In the genomic region with DNA sequence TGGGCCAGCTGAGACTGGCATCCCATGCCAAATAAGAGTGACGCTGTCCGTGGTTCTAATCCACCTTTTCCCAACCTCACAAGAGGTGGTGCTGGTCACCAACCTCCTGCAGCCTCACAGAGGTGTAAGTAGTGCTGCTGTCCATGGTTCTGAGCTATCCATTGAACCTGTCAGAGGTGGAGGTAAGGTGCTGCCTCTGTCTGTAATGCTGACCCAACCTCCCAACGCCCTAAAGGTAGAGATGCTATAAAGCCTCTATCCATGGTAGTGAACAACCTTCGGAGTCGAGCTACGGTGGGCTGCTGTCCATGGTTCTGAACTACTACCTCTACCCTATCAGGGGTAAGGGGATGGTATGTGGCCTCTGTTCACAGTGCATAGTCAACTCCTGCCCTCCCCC, we compare ENCODE assay signal across 8 mouse cellular contexts.
DNase-seq lines count a peak whose midpoint lies in the region.

No protein-coding gene starts in this region.

- DNase-seq in ovary, postnatal 36 days (ENCODE audit: low spot score): peak; percentile 5
- DNase-seq in ovary, adult 18-20 months (ENCODE audit: low spot score): no peak
- DNase-seq in embryo, embryonic 11 days: peak; percentile 80
- DNase-seq in kidney, postnatal 14 days: peak; percentile 58
- DNase-seq in testis, postnatal 10 days (ENCODE audit: low spot score): peak; percentile 69
- no peak for DNase-seq in spleen, postnatal 10 days (ENCODE audit: low spot score in 2 of 2)
- no peak for DNase-seq in thymus, postnatal 10 days (ENCODE audit: low spot score in 2 of 2)
- DNase-seq in B cell, adult 2 months: no peak

Comparison
In these comparisons a context has a peak if more than half of its experiments do, and no peak if none do; other contexts are left out.
1. DNase-seq: peak in ovary, postnatal 36 days (single experiment), embryo, embryonic 11 days (single experiment), kidney, postnatal 14 days (single experiment) and testis, postnatal 10 days (single experiment); none in ovary, adult 18-20 months (single experiment), spleen, postnatal 10 days (0 of 2), thymus, postnatal 10 days (0 of 2) and B cell, adult 2 months (0 of 2).